Comparison of ENCODE assay signal across 19 mouse cellular contexts in genomic region chr13:114200545-114200944, GRCm38 (mm10).
"Had no signal": no experiment of that assay in that cellular context is flagged by ENCODE, and none has a peak within 500 bp of the region (broad histone marks: within the 10 kb centered on the region; RNA-seq: fewer than 3 reads in every experiment).

No protein-coding gene starts in this region.

- DNase-seq: kidney, adult 9 months; kidney, postnatal 14 days; kidney, postnatal 4 days; left cerebral cortex, postnatal 4 days; liver, postnatal 0 days; lung, embryonic 14.5 days; right cerebral cortex, postnatal 14 days; right cerebral cortex, postnatal 4 days; thymus, adult 18-20 months; thymus, postnatal 36 days had no signal

- H3K4me1 ChIP-seq: midbrain, embryonic 12.5 days; midbrain, embryonic 15.5 days; neural tube, embryonic 12.5 days; neural tube, embryonic 15.5 days had no signal

- H3K27ac ChIP-seq: limb, embryonic 15.5 days; liver, embryonic 14.5 days; macrophage; midbrain, embryonic 12.5 days; midbrain, embryonic 15.5 days; neural tube, embryonic 12.5 days; neural tube, embryonic 15.5 days had no signal

- H3K4me3 ChIP-seq: limb, embryonic 15.5 days; midbrain, embryonic 12.5 days; midbrain, embryonic 15.5 days; neural tube, embryonic 12.5 days; neural tube, embryonic 15.5 days had no signal

- ATAC-seq: liver, postnatal 0 days; lung, postnatal 0 days; midbrain, embryonic 15.5 days had no signal

- H3K36me3 ChIP-seq: limb, embryonic 15.5 days; midbrain, embryonic 12.5 days; midbrain, embryonic 15.5 days; neural tube, embryonic 12.5 days; neural tube, embryonic 15.5 days had no signal

- H3K9ac ChIP-seq: limb, embryonic 15.5 days; liver, embryonic 14.5 days; liver, postnatal 0 days; lung, embryonic 14.5 days; midbrain, embryonic 12.5 days; midbrain, embryonic 15.5 days; neural tube, embryonic 12.5 days; neural tube, embryonic 15.5 days had no signal

- H3K9me3 ChIP-seq: limb, embryonic 15.5 days; midbrain, embryonic 12.5 days; midbrain, embryonic 15.5 days; neural tube, embryonic 12.5 days; neural tube, embryonic 15.5 days had no signal

- H3K4me2 ChIP-seq: limb, embryonic 15.5 days; liver, embryonic 11.5 days; lung, embryonic 14.5 days; midbrain, embryonic 12.5 days; midbrain, embryonic 15.5 days; neural tube, embryonic 12.5 days; neural tube, embryonic 15.5 days had no signal

- H3K27me3 ChIP-seq: limb, embryonic 15.5 days; midbrain, embryonic 12.5 days; midbrain, embryonic 15.5 days; neural tube, embryonic 12.5 days; neural tube, embryonic 15.5 days had no signal
